Mouse (Mus musculus) liver, embryonic 14.5 days (tissue): ENCODE results near the gene Ccdc173. TPM values are rescaled to one million over a fixed set of nuclear protein-coding genes. Genes with fewer than 3 reads are reported as not detected.

ENCODE experiments used
- ATAC-seq: fragments of 200-750 bp; cut with Nextera tagmentation; 2 replicates; pipeline ENCODE4 v1.8.0; 2017; ENCODE audit warnings: moderate number of reproducible peaks, mild to moderate bottlenecking, moderate library complexity; ENCODE audit not compliant: insufficient read depth
- DNase-seq, 3 experiments: peaks; one replicate each; pipeline ENCODE4 v3.0.0-alpha.2; 2012 to 2013; ENCODE audit warnings: low read depth in 3 of 3, low spot score in 3 of 3
- H3K27ac ChIP-seq: fragments of 300-500 bp; sonication (generic); 2 replicates; pipeline ENCODE4 v1.5.1; 2014; ENCODE audit warnings: moderate library complexity, mild to moderate bottlenecking, control low read depth, inconsistent platforms
- H3K27me3 ChIP-seq: fragments of 300-500 bp; sonication (generic); 2 replicates; pipeline ENCODE4 v1.6.1; 2014; ENCODE audit warnings: mild to moderate bottlenecking, low read length, moderate library complexity; ENCODE audit not compliant: control insufficient read depth, insufficient read depth
- H3K36me3 ChIP-seq: fragments of 300-500 bp; sonication (generic); replicated peaks from 2 replicates; pipeline ENCODE4 v1.6.1; 2014; ENCODE audit warnings: low read depth; ENCODE audit not compliant: control insufficient read depth, insufficient read depth
- H3K4me1 ChIP-seq, 2 experiments: fragments of 200-500 bp in 1 of 2; fragments of 300-500 bp in 1 of 2; sonication (generic) in 1 of 2; replicated peaks; 2 replicates each; pipeline ENCODE4 v1.6.1; 2012 to 2014; ENCODE audit warnings: antibody characterized with exemption in 1 of 2, inconsistent platforms in 1 of 2, low read length in 1 of 2; ENCODE audit not compliant: control insufficient read depth in 2 of 2, insufficient read depth in 2 of 2
- H3K4me2 ChIP-seq: fragments of 300-500 bp; sonication (generic); 2 replicates; pipeline ENCODE4 v1.6.1; 2014; ENCODE audit warnings: low read depth, mild to moderate bottlenecking, control low read depth, moderate library complexity
- H3K4me3 ChIP-seq, 2 experiments: fragments of 200-500 bp in 1 of 2; fragments of 300-500 bp in 1 of 2; sonication (generic) in 1 of 2; 2 replicates each; pipeline ENCODE4 v1.5.1; 2012 to 2014; ENCODE audit warnings: low read depth in 2 of 2, low read length in 2 of 2, mild to moderate bottlenecking in 2 of 2, control low read depth in 1 of 2, inconsistent platforms in 1 of 2, moderate library complexity in 1 of 2; ENCODE audit not compliant: insufficient read depth in 1 of 2
- H3K9ac ChIP-seq: fragments of 300-500 bp; sonication (generic); replicated peaks from 2 replicates; pipeline ENCODE4 v1.6.1; 2014; ENCODE audit warnings: mild to moderate bottlenecking, control low read depth, moderate library complexity
- H3K9me3 ChIP-seq: fragments of 300-500 bp; sonication (generic); 2 replicates; pipeline ENCODE4 v1.6.1; 2016; ENCODE audit warnings: low read length, mixed read lengths; ENCODE audit not compliant: control insufficient read depth
- CTCF ChIP-seq: IDR thresholded peaks from 2 replicates; pipeline ENCODE4 v1.5.1; 2016; ENCODE audit warnings: antibody characterized with exemption, low read depth, control low read depth
- EP300 ChIP-seq: IDR thresholded peaks from 2 replicates; pipeline ENCODE4 v1.6.1; 2016; ENCODE audit warnings: antibody characterized with exemption, low read depth
- WGBS: fragments of 180-500 bp; shearing (Covaris S2); extraction: QIAGEN DNeasy Blood & Tissue Kit; methylation state at CpG from one replicate; pipeline ENCODE4 v1.1.7; 2014; ENCODE audit not compliant: insufficient replicate concordance; 5-methylcytosine and 5-hydroxymethylcytosine counted together
- polyA plus RNA-seq, 2 experiments: library from polyadenylated mRNA; depleted of rRNA in 1 of 2; stranded (reverse) in 1 of 2; unstranded in 1 of 2; fragments of >200 nt; fragmentation: Nextera tagmentation in 1 of 2; extraction: Ambion mirVana in 1 of 2; gene quantifications; 2 replicates each; pipeline versions ENCODE4 v1.2.1 to v1.2.3; 2012 to 2014

Gene Ccdc173
- polyA plus RNA-seq, 2 experiments = 0.18 to 0.25 TPM

DNA sequence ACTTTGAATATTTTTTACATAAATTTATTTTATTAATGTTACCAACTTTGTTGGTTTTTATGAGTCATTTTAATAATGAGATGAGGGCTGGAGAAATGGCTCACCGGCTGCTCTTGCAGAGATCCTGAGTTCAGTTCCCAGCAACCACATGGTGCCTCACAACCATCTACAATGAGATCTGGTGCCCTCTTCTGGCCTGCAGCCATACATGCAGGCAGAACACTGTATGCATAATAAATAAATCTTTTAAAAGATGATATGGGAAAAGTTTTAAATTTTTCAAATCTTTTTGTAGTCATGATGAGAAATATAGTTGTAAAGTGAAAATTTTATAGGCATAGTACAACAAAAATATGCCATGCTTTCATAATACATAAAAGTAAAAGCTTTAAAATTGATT lies 44.3 kb downstream of the Ccdc173 start:
- ATAC-seq (no peak), DNase-seq (no peak)
- no peak overlapping the region for H3K4me2 ChIP-seq
- no peaks in the 10 kb centered on the region for H3K27me3 ChIP-seq
- no peaks in the 10 kb centered on the region for H3K9me3 ChIP-seq
- peaks cover 42% of the 10 kb centered on the region for H3K36me3 ChIP-seq
- no peak overlapping the region for H3K4me3 ChIP-seq
- H3K9ac ChIP-seq = no peak overlapping the region
- H3K27ac ChIP-seq = no peak overlapping the region
- WGBS = 90% methylated on average over 1 of the region's 1 CpGs
- TF ChIP-seq EP300 = no peak
- TF ChIP-seq CTCF = peak; percentile 52
- H3K4me1 ChIP-seq = no peaks in the 10 kb centered on the region

DNA sequence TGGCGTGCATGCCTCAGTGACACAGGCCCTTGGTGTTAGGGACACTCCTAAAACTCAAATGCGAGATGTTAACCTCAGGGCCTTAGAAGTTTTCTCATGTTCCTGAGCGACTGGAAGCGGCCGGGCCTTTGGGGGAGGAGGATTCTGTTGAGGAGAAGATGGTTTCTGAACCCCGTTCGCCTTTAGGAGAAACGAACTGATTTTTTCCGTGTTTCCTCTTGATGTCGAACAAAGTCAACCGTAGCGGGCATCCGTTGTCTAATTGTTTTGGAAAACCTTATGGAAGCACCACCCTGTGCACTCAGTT lies 65.9 kb downstream of the Ccdc173 start:
- H3K4me3 ChIP-seq = peak overlapping the region; percentile 84 to 96
- under 1% methylated on average over 13 of the region's 13 CpGs for WGBS
- H3K36me3 ChIP-seq = no peaks in the 10 kb centered on the region
- no peak for TF ChIP-seq CTCF
- peak overlapping the region; percentile 95 for H3K9ac ChIP-seq
- no peak for ATAC-seq
- H3K27ac ChIP-seq = peak overlapping the region; percentile 9
- no peak for DNase-seq
- peak overlapping the region; percentile 79 for H3K4me2 ChIP-seq
- no peaks in the 10 kb centered on the region for H3K27me3 ChIP-seq
- H3K9me3 ChIP-seq = no peaks in the 10 kb centered on the region
- H3K4me1 ChIP-seq = peaks cover 7 to 9% of the 10 kb centered on the region in 2 experiments

DNA sequence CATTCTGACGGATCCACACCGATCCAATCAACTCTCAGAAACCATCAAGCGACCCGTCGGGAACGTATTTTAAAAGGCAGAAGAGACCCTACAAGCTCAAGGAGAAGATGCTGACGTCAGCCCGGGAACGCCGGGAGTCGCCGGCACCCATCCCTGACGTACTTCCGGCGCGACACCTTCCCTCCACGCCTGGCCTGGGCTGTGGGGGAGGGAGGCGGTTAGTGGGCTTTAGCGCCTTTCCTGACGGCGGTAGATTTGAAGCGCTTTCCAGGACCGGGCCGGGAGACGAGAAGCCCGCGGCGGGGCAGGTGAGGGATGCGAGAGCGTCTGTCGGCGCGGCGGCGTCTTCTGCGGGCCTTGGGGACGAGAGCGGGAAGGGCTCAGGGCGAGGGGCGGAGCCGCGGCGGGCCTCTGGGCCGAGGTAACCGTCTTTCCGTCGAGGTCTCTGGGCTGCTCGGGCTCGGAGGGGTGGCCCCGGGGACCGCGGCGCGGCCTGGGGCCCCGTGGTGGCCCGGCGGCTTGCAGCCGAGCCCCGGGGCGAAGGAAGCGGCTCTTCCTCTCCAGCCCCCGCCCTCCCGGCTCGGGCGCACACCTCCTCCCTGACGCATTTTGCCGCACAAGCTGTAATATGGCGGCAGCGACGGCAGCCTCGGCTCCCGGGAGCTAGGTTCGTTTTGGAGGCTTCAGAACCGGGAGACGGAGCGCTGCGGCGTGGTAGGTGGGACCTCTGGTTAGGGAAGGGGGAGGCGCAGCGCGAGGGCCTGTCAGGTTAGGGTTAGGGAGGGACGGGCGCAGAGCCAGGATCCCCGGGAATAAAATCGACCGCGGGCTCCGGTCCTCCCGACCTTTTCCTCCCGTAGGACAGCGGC lies 66.5 kb downstream of the Ccdc173 start:
- DNase-seq = peak; percentile 83 to 85 (median 84)
- H3K4me3 ChIP-seq = peak overlapping the region; percentile 84 to 96
- H3K4me2 ChIP-seq = peak overlapping the region; percentile 79
- H3K9me3 ChIP-seq = no peaks in the 10 kb centered on the region
- H3K9ac ChIP-seq = peak overlapping the region; percentile 95
- WGBS = under 1% methylated on average over 87 of the region's 91 CpGs
- no peak for TF ChIP-seq CTCF
- no peaks in the 10 kb centered on the region for H3K36me3 ChIP-seq
- peak; percentile 90 for ATAC-seq
- no peaks in the 10 kb centered on the region for H3K27me3 ChIP-seq
- H3K4me1 ChIP-seq = peaks cover 7 to 9% of the 10 kb centered on the region in 2 experiments
- H3K27ac ChIP-seq = peak overlapping the region; percentile 36

DNA sequence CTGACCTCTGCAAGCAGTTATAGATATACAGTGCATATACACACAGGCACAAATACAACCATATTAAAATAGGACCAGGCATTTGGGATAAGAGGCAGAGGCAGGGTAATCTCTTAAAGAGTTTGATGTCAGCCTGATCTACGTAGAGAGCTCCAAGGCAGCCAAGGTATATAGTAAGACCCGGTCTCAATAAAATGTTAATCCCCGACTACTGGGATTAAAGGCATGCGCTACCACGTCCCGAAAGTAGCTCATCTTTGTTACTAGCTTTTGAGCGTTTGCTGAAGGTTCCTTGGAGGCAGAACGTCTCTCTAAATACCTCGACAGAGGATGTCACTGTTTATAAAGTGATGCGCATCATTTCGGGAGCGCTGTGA lies 67.1 kb downstream of the Ccdc173 start, which contains the start of gene Ppig:
Ppig (plus strand) TSS at position 273 of the 377 bp plus-strand sequence.
- peak within 1 kb of the TSS; percentile 84 to 96 for H3K4me3 ChIP-seq
- peak within 1 kb of the TSS; percentile 36 for H3K27ac ChIP-seq
- TF ChIP-seq CTCF = no peak
- TF ChIP-seq EP300 = no peak
- DNase-seq (no peak), ATAC-seq (peak; percentile 2; the same call in 1 of the 2 replicates)
- no peaks in the 10 kb centered on the region for H3K27me3 ChIP-seq
- H3K36me3 ChIP-seq = no peaks in the 10 kb centered on the region
- peak within 1 kb of the TSS; percentile 79 for H3K4me2 ChIP-seq
- peaks cover 7 to 9% of the 10 kb centered on the region in 2 experiments for H3K4me1 ChIP-seq
- no peaks in the 10 kb centered on the region for H3K9me3 ChIP-seq
- peak within 1 kb of the TSS; percentile 95 for H3K9ac ChIP-seq
- WGBS = 4% methylated on average over 12 of the region's 12 CpGs

DNA sequence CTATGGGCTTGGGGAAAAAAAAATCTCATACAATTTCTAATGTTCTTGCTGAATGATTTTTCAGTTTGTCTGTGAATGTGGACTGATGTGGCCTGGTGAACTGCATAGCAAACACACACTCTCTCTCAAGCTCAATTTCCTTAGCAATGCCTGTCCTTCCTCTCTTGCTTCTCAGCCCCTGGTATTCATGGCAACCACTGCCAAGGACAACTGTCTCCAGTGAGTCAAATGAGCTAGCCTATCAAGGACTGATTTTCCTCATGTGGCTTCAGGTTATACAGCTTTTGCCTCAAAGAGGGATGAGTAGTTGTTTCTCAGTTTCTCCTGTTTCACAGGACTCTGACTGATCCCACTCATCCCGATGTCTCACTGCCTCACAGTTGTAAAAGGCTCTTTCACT lies 70.3 kb downstream of the Ccdc173 start:
- DNase-seq (no peak), ATAC-seq (no peak)
- 50% methylated on average over 1 of the region's 1 CpGs for WGBS
- H3K27ac ChIP-seq = no peak overlapping the region
- no peaks in the 10 kb centered on the region for H3K27me3 ChIP-seq
- TF ChIP-seq EP300 (no peak), CTCF (no peak)
- no peak overlapping the region for H3K4me2 ChIP-seq
- H3K9ac ChIP-seq = no peak overlapping the region
- no peaks in the 10 kb centered on the region for H3K9me3 ChIP-seq
- H3K4me1 ChIP-seq = peaks cover 5% of the 10 kb centered on the region in 2 experiments
- H3K36me3 ChIP-seq = no peaks in the 10 kb centered on the region
- no peak overlapping the region for H3K4me3 ChIP-seq
